Mouse (Mus musculus) mesoderm, embryonic 11.5 days (tissue): Measurements from ENCODE around the gene Atad2b.
A peak's percentile ranks its signal among the peaks of the same experiment; 100 is the strongest.

Source experiments
- DNase-seq: peaks from one replicate; pipeline ENCODE4 v3.0.0-alpha.2; 2012; ENCODE audit warnings: low read depth, low spot score

The Atad2b gene

DNA sequence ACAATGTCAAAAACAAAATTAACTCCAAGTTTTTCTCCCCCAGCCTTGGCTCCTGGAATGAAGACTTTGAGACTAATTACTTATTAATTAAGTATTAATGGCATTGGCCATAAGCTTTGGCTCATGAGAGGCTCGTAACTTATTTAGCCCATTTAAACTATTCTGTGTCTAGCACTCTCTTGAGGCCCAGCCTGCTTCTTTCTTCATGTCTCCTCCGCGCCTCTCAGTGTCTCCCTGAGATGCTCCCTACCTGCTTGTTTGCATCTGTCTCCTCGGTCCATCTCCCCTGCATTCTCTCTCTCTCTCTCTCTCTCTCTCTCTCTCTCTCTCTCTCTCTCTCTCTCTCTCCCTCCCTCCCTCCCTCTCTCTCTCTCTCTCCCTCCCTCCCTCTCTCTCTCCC is 164.3 kb downstream of the Atad2b start:
- DNase-seq, result no peak

DNA sequence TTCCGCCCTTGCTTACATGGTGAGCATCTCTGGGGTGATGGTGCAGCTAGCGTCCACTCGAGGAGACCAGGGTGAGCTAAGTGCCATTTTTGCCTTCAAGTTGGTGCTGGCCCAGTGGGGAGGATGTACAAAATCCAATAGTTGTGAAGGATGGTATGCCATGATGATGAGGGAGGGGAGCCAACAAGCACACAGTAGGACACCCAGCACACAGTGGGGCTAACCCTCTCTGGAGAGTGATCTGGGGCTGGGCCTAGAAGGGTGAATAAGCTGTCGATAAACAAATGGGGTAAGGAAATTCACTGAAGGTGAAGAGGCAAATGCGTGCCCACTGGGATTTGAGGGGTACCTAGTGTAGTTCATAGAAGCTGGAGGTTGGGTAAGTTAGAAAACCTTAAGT is 167.6 kb downstream of the Atad2b start:
- DNase-seq, result no peak

- peak; percentile 53 for DNase-seq
Measured at GRCm38 (mm10) chr12:5087787-5088519, 170.8 kb downstream of the Atad2b start.

DNA sequence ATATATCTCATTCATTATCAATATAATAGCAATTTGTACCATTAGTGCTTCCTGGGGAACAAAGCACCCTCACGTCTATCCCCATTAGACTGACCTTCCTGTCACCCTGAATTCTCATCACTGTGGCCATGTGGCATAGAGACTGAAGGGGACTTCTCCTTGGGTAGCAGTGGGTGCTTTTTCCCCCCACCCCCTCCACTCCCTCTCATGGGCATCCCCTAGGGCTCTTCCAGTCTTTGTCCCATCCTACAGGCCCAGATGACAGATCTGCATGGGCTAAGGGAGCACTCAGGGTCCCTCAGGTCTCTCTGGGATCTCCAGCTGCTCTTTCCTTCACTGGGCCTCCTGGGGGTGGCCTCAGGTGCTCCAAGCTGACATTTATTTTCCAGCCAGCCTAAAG is 171.5 kb downstream of the Atad2b start:
- no peak for DNase-seq
